Mouse (Mus musculus): ENCODE measurements around the gene Zfyve19.

DNA sequence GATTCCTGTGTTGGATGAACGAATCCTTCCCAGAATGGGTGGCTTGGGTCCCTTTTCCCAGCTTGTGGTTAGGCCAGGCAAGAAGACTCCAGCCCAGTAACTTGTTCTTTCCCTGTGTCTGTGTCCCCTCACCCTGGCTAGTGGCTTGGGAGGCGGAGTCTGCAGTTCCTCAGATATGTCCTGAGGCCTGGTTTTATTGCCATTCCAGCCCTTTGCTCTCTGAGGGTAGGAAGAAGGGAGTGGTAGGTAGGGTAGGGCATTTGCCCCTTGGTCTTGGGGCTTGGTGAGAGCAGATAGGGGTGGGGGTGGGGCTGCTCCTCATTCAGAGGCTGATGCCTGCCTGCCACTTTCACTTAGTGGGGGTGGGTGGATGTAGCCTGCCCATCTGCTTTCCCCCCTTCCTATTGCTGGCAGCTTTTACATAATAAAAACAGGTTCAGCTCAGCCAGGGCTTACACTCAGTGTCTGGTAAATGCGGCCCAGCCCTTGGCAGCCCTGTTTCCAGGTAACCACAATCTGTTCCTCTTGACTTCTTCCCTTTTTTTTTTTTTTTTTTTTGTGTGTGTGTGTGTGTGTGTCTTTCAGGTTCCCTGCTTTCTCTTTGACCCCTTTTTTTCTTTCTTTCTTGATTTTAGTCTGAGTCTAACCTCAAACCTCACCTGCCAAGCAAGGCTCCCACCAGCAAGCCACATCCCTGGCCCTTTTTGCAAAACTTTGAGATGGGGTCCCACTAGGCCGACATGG, 31.8 kb downstream of the Zfyve19 start:
- no peak for TF ChIP-seq CTCF (IDR thresholded peaks at IDR 0.05; ENCODE audit: control insufficient read depth, insufficient read depth, low read length)
- no peak for TF ChIP-seq POLR2A (IDR thresholded peaks at IDR 0.05; ENCODE audit: borderline replicate concordance, control insufficient read depth, low read depth, low read length)
